Mouse (Mus musculus) lung, postnatal 0 days (tissue): Measurements from ENCODE around the gene Syngr1.

Source experiments
- CTCF ChIP-seq: IDR thresholded peaks from 2 replicates; pipeline ENCODE4 v1.5.1; 2016; ENCODE audit warnings: antibody characterized with exemption, mild to moderate bottlenecking
- EP300 ChIP-seq: IDR thresholded peaks from 2 replicates; pipeline ENCODE4 v1.6.1; 2016; ENCODE audit warnings: antibody characterized with exemption, mild to moderate bottlenecking, control low read depth

GRCm38 (mm10) chr15:80157197-80157943 is 66.2 kb downstream of the Syngr1 start:
- TF ChIP-seq CTCF (no peak), EP300 (no peak)
